Mouse (Mus musculus) left cerebral cortex, adult 2 months (tissue): ENCODE data around the gene Cdc42se2. TPM values are rescaled to one million over a fixed set of nuclear protein-coding genes. Genes with fewer than 3 reads are reported as not detected.

ENCODE experiments used
- DNase-seq, 2 experiments: peaks; one replicate each; pipeline ENCODE4 v3.0.0; 2021 to 2022; ENCODE audit warnings: low spot score in 2 of 2, mixed read lengths in 1 of 2; ENCODE audit errors: extremely low spot score in 1 of 2
- H3K27ac ChIP-seq: fragments of 200-600 bp; 2 replicates; pipeline ENCODE4 v1.8.1; 2022
- H3K4me3 ChIP-seq: fragments of 200-600 bp; 2 replicates; pipeline ENCODE4 v1.8.1; 2022
- CTCF ChIP-seq: fragments of 200-600 bp; IDR thresholded peaks from 2 replicates; pipeline ENCODE4 v1.8.1; 2022; ENCODE audit warnings: antibody characterized with exemption, mild to moderate bottlenecking, moderate library complexity
- intact Hi-C: fragments of 180-260 bp; cut with DNase I; formaldehyde crosslinking; loops from one replicate; pipeline ENCODE4 v1.15.1; 2025
- total RNA-seq, 2 experiments: library from RNA; stranded (reverse); gene quantifications; 2 replicates each; pipeline ENCODE4 v1.2.3; 2021

Cdc42se2 gene
- total RNA-seq, 2 experiments from 2014 or later: 122 to 126 TPM

GRCm38 (mm10) chr11:54748891-54749290, 38.6 kb downstream of the Cdc42se2 start:
- intact Hi-C loops: no loop called here
- Histone ChIP-seq H3K27ac (peak overlapping the region; percentile 8; the same call in 1 of the 2 replicates), H3K4me3 (no peak overlapping the region)
- TF ChIP-seq CTCF: no peak
- DNase-seq: no peak

- no peak for TF ChIP-seq CTCF
- no peak overlapping the region for H3K27ac ChIP-seq
- intact Hi-C loops: no loop called here
- no peak overlapping the region for H3K4me3 ChIP-seq
- no peak for DNase-seq
Measured at GRCm38 (mm10) chr11:54744231-54744630, 43.2 kb downstream of the Cdc42se2 start.

- intact Hi-C loops: no loop called here
- no peak overlapping the region for H3K4me3 ChIP-seq
- H3K27ac ChIP-seq: no peak overlapping the region
- no peak for TF ChIP-seq CTCF
- no peak for DNase-seq
Measured at GRCm38 (mm10) chr11:54741330-54741729, 46.1 kb downstream of the Cdc42se2 start.

GRCm38 (mm10) chr11:54739012-54739750, 48.3 kb downstream of the Cdc42se2 start:
- no peak for DNase-seq
- Histone ChIP-seq H3K4me3 (no peak overlapping the region), H3K27ac (no peak overlapping the region)
- intact Hi-C loops: no loop called here
- no peak for TF ChIP-seq CTCF

- no peak overlapping the region for H3K27ac ChIP-seq
- no peak for DNase-seq
- no peak for TF ChIP-seq CTCF
- intact Hi-C loops: no loop called here
- no peak overlapping the region for H3K4me3 ChIP-seq
Measured at GRCm38 (mm10) chr11:54736903-54737302, 50.6 kb downstream of the Cdc42se2 start.

- intact Hi-C loops: no loop called here
- no peak for TF ChIP-seq CTCF
- Histone ChIP-seq H3K27ac (no peak overlapping the region), H3K4me3 (no peak overlapping the region)
- DNase-seq: no peak
Measured at GRCm38 (mm10) chr11:54735114-54735513, 52.4 kb downstream of the Cdc42se2 start.

DNA sequence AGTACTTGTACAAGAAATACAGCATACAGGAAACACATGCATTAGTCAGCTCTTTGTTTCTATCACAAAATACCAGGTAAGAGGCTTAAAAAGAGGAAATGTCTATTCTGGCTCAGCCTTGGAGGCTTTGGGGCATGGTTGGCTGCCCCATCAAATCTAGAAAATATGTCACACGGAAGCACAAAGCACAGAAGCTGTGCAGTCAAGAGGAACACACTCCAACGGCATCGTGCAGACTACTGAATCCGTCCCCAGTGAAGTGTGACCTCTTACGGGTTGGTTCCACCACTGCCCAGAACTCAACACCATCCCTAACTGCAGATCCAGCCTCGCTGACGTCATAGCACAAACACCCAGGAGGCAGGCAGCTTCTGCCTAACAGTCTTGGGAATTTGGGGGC, 53.9 kb downstream of the Cdc42se2 start:
- DNase-seq: no peak
- TF ChIP-seq CTCF: no peak
- no peak overlapping the region for H3K4me3 ChIP-seq
- intact Hi-C loops: no loop called here
- H3K27ac ChIP-seq: no peak overlapping the region

DNA sequence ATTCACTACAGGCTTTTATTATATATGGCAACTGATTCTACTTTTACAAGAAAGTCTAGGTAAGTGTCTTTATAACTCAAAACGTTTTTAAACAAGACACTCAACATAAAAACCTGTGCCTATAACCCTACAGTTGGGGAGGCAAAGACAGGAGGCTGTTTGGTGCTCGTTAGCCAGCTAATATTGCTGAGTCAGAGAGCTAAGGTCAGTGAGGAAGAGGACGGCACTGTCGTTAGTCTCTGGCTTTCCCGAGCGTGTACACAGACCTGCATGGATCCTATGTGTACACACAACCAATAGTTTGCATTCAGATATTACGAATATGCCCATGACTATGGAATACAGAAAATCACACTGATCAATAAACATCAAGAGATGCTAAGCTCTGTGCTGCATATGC, 56.1 kb downstream of the Cdc42se2 start:
- H3K27ac ChIP-seq: no peak overlapping the region
- DNase-seq: no peak
- no peak overlapping the region for H3K4me3 ChIP-seq
- intact Hi-C loops: no loop called here
- TF ChIP-seq CTCF: no peak

DNA sequence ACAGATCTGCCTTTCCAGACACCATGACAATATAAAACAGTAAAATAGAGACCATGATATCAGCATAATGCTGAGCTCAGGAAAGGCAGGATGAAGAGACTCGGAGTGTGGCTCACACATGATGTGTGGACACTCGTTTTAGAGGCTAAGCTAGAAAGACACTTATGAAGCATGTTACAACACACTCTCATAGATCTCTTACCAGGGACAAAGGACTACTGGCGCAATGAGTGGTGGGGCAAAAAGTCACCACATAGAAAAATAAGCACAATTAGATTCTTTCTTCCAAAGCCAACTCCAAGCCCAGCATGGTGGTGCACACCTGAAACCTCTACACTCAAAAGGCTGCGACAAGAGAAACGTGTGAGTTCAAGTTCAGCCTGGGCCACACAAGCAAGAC, 56.5 kb downstream of the Cdc42se2 start:
- no peak for DNase-seq
- TF ChIP-seq CTCF: no peak
- intact Hi-C loops: no loop called here
- H3K27ac ChIP-seq: no peak overlapping the region
- H3K4me3 ChIP-seq: no peak overlapping the region

DNA sequence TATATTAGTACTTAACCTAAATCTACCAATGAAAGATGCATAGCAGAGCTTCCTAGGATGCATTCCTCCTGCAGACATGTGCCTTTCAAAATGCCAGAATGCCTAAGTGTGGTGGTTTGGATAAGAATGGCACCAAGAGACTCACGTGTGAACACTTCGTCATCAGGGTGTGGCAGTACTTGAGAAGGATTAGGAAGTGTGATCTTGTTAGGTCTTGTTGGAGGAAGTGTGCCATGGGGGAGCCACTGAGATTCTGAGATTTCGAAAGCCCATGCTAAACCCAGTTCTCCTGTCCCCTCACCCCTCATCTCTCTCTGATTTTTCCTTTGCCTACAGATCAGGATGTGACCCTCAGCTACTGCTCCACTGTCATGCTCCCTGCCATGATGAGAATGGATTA, 58.2 kb downstream of the Cdc42se2 start:
- Histone ChIP-seq H3K27ac (peak overlapping the region; percentile 1; the same call in 1 of the 2 replicates), H3K4me3 (no peak overlapping the region)
- intact Hi-C loops: no loop called here
- no peak for DNase-seq
- no peak for TF ChIP-seq CTCF

DNA sequence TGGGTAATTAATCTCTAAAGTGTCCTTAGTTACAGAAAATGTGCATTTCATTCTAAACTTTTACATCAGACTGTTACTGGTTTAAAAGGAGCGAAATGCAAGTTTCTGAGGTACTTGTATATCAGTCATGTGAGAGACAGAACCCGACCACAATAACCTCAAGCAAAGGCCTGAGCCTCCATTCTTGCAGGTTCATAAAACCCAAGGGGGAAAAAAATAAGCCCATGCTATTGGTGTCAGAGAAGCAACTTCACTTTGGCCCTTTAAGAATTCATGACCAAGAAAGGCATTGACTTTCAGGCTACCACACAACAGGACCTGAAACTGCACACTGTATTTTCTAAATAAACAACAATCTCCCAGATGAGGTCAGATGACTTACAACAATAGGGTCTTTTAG, 59.1 kb downstream of the Cdc42se2 start:
- Histone ChIP-seq H3K4me3 (no peak overlapping the region), H3K27ac (peak overlapping the region; percentile 53; the same call in 1 of the 2 replicates)
- TF ChIP-seq CTCF: no peak
- DNase-seq: no peak
- intact Hi-C loops: no loop called here

- no peak overlapping the region for H3K4me3 ChIP-seq
- peak overlapping the region; percentile 70 for H3K27ac ChIP-seq
- DNase-seq: no peak
- intact Hi-C loops: no loop called here
- TF ChIP-seq CTCF: no peak; the same call in 1 of the 2 replicates
Measured at GRCm38 (mm10) chr11:54727327-54727901, 60.1 kb downstream of the Cdc42se2 start.
